Mouse (Mus musculus) neutrophil, adult 83 days (primary cell): ENCODE measurements around the gene Zfand6. TPM values are rescaled to one million over a fixed set of nuclear protein-coding genes. Genes with fewer than 3 reads are reported as not detected.

Source experiments
- total RNA-seq, 2 experiments: library from RNA; stranded (reverse); gene quantifications; one replicate each; pipeline ENCODE4 v1.2.4; 2023

The Zfand6 gene
- 10 to 100 TPM; 71.8 to 79.6 TPM for total RNA-seq

GRCm38 (mm10) chr7:84689251-84690100 lies at the start of gene Zfand6:
Gene Zfand6, minus strand, starts transcription at chr7:84689959.

GRCm38 (mm10) chr7:84606293-84606749 lies 83.4 kb downstream of the Zfand6 start, which contains the start of gene Fah:
Gene Fah, minus strand, starts transcription at chr7:84606722.

Other genes with a start within 250 kb of the Zfand6 start
- not detected for gene Gm2115, start 161.0 kb downstream of the Zfand6 start, total RNA-seq
- gene Fah, start 83.2 kb downstream of the Zfand6 start, total RNA-seq = 1 to 10 TPM; 2.4 to 3.6 TPM
- not detected for gene Olfr291, start 163.6 kb upstream of the Zfand6 start, total RNA-seq